Mouse (Mus musculus): ENCODE measurements at regions not wholly inside any gene's neighbourhood (a gene's known extent, or its start where the extent isn't known, plus 50 kb on each side); places are given as distances from the start of the nearest gene placed in this dataset.

DNA sequence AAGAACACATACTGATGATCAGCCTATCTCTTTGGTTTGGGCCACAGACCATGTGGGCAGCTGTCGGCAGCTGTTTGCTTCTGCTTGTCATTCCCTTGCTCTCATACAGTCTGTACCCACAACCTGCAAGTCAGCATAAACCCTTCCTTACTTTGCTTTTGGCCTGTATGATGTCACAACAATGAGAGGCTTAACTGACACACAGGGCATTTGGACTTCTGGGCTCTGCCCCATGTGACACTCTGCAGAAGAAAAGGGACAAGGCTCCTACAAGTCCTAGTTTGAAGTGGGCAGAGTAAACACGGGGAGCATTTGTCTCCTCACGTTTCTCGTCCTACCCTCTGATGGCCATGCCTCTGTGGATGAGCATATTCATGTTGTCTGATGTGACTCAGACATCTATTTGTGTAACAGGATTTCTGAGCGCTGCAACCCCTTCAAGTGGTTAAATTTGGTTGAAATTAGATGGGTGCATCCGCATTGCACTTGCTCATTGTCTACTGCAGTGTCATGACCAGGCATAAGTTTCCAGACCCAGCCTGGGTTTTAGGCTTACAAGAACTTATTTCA lies 87.6 kb upstream of the Cpeb4 start:
- DNase-seq: no peak

- DNase-seq: no peak
Observed at GRCm38 (mm10) chr11:31785160-31785559, 86.9 kb upstream of the Cpeb4 start.

DNA sequence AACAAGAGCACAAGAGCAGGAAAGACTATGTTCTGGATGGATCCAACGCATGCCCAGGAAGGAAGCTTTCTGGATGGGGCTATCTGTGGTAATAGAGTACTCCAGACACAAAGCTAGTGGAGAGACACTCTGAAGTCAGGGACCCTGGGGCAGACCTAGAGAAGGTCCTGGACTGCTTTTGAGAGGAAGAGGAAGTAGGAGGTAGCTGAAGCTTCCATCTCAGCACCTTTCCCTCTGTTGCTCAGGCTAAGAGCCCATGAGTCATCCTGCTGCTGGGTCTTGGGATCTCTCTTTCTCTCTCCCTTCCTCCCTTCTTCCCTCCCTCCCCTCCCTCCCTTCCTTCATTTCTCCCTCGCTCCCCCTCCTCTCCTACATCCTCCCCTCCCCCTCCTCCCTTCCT lies 84.6 kb upstream of the Cpeb4 start:
- DNase-seq: no peak

GRCm38 (mm10) chr11:31787917-31788703 lies 83.9 kb upstream of the Cpeb4 start:
- no peak for DNase-seq

GRCm38 (mm10) chr11:31789967-31790366 lies 82.0 kb upstream of the Cpeb4 start:
- peak; percentile 58 to 61 for DNase-seq

GRCm38 (mm10) chr11:31791264-31791663 lies 80.7 kb upstream of the Cpeb4 start:
- DNase-seq: no peak

DNA sequence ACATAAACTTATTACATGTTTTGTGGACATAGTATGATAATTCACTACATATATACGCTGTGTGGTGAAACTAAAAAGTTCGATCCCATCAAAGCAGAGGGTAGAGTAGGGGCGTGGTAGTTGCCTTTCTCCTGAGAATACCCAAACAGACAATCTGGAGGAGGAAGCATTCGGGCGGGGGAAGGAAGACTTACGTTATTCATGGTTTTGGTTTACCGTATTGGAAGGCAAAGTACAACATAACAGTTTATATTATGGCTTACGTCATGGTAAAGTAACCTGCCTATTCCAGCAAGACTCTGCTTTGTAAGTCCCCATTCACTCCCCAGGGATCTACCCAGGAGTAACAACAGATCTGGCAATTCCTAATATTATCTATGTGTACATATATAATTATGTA lies 76.9 kb upstream of the Cpeb4 start:
- no peak for DNase-seq

DNA sequence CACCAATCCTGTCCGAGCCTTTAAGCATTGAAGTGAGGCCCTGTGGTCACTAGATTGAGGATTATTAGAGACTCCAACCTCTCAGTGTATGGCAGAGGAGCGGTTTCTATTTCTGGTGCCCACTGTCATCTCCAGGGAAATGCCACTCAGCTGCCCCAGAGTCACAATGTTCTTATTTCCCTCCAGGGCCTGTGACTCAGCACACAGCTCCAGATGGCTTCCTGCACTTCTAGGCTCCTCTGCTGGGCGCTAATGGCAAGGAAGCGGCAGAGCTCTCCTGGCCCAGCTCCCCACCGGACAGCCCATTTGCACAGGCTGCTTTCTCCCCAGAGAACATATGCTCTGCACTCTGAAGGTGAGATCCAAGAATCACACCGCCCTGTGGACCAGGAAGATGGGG lies 75.8 kb upstream of the Cpeb4 start:
- DNase-seq: peak; percentile 89 to 94

DNA sequence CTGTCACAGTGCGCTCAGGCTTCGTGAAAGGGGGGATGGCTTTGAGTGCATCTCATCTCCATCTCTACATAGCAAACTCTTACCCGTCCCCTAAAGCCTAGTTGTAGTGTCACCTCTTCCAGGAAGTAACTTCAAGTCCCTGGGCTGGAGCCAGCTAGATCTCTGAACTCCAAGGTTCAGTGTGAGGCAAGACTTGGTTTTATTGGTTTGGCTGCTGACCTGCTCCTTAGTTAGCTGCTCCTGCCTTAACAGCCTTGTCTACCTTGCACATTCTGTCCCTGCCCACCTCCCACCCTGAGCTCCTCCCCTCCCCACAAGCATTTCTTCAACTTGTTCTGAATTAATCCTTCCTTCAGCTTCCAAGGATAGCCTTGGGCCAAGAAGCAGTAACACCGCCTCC lies 70.4 kb upstream of the Cpeb4 start:
- DNase-seq: no peak

GRCm38 (mm10) chr11:31803319-31803891 lies 68.6 kb upstream of the Cpeb4 start:
- DNase-seq: peak; percentile 38 to 42

DNA sequence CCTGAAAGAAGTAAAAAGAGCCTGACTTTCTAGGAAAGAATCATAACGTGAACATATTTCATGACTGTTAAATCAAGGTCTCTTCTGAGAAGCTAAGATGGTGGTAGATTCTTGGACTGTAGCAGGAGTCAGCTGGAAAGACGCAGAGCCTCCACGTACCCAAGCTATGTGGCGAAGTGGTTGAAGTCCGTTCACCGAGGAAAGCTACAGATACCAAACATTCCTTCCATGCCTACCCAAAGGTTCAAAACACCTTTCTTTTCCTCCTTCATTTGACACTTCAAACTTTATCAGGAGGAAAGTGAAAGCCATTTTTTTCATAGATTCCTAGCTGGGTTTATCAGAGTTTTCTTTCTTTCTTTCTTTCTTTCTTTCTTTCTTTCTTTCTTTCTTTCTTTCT lies 67.5 kb upstream of the Cpeb4 start:
- no peak for DNase-seq

DNA sequence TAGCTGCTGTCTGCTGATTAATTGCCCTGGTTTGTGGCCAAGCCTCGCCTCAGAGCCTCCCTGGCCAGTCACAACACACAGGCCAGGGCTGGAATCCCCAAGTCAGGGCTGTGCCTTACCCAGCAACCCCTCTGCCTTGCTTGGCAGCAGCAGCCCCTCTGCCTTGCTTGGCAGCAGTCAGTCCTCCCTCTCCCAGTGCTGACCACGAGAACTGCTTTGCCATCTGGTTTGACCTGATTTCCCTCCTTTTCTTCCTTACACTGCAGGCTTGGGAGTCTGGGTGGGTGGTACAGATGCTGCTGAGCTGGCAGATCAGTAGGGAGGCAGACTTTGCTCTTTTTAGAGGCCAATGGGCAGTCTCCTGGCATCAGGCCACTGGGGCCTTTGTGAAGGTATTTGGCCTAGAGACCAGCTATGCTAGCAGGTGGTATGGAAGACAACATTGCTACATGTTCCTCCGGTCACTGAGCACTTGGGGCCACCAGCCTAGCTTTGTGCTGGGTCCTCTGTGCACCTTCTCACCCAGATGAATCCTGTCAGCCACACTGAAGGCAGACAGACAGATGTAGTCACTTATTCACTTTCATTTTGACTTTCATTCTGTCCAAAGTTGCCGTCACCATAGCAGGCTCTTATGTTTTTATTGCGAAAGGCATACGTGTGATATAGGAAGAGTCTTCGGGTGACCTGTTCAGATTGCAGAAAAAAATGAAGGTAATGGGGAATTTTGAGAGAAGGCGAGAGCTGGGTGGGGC lies 64.4 kb upstream of the Cpeb4 start:
- DNase-seq: peak; percentile 75 to 78

GRCm38 (mm10) chr11:31808216-31808838 lies 63.7 kb upstream of the Cpeb4 start:
- peak in 1 of 2 experiments; percentile 38 for DNase-seq

DNA sequence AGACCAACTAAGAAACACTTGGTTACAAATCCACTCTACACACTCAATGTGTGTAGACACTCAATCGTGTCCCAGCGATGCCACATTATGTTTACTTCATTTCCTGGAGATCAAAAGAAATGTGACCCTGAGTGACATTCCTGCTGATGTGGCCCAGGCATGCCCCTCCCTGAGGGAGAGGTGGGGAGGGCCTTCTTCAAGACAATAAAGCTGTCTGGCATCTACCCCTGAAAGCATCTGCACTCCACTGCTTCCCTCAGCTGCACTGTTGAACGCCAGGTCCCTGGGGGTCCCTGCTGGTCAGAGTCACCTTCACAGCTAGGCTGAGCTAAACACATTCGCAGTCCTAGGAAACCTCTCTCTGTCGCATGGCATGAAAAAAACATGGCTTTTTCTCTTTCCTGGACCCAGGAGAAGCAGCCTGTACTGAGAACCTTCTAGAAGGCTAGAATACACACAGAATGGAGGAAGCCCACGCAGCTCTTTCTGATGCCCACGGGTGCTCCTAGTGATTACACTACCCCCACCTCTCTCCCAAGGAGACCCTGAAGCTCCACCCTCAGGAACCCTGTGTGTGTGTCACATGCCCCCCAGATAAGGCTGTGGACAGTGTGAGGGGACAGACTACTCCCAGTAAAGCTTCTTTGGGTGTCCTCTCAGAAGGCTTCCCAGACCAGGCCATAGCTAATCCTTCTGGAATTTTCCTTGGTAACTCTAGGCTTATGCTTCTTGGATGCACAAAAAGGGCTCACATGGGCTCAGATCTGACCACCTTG lies 61.8 kb upstream of the Cpeb4 start:
- no peak for DNase-seq

- DNase-seq: no peak
Observed at GRCm38 (mm10) chr11:31812215-31812614, 59.8 kb upstream of the Cpeb4 start.

DNA sequence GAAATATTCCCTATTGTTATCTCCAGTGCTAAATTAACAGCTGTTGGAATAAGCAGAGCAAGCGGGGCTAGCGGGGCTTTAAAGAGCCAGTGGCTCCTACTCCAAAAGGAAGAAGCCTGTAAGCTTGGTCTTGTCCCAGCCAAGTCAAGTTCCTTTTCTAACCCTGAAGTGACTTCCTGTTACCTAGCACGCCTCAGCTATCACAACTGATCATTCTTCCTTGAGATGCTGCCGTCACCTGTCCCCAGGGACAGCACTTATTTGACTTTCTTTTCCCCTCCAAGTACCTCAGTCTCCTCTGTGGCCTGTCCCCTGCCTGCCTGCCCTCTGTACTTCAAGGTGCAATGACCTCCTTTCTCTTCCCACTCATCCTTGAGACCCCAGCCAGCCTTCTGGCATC lies 57.4 kb upstream of the Cpeb4 start:
- no peak for DNase-seq

DNA sequence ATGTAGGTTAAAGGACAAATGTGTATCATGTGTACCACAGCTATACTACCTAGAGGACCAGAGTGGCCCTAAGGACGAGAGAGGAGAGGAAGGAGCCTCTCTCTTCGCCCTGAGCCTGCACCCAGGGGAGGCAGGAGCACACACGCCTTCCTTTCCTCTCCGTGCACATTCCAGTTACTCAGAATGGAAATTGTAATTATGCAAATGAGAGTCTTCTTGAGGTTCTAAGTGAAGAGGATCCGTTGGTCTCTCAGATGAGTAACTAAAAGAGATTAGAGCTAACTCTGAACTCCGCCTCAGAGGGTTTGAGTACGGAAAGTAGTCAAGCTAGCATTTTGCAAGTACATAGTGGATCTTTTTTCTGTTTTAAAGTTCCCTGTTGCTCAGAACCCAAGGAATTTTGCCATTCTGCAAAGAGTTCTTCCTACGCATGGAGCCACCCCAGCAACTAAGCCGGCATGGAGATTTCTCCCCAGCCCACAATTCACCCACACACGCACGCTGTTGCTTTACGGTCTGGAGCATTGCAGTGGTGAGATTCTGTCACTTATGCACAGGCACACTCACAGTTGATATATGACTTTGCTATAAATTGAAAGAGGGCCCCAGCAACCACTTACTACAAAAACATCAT lies 56.0 kb upstream of the Cpeb4 start:
- no peak for DNase-seq

- DNase-seq: no peak
Observed at GRCm38 (mm10) chr11:31818032-31818431, 54.0 kb upstream of the Cpeb4 start.

- DNase-seq: no peak
Observed at GRCm38 (mm10) chr11:31819964-31820363, 52.0 kb upstream of the Cpeb4 start.

GRCm38 (mm10) chr11:31821479-31822411 lies 50.3 kb upstream of the Cpeb4 start:
- no peak for DNase-seq
